Mouse (Mus musculus) embryonic fibroblast, embryonic 13.5 days (primary cell): ENCODE data around the gene Wasf2.

Experiments used
- CTCF ChIP-seq: IDR thresholded peaks from 2 replicates; pipeline ENCODE4 v1.5.1; 2011; ENCODE audit warnings: mild to moderate bottlenecking, control low read depth, low read length, moderate library complexity, borderline replicate concordance; ENCODE audit not compliant: insufficient read depth
- POLR2A ChIP-seq: IDR thresholded peaks from 2 replicates; pipeline ENCODE4 v1.6.1; 2011; ENCODE audit warnings: low read depth, mild to moderate bottlenecking, control low read depth, low read length, moderate library complexity

- no peak for TF ChIP-seq CTCF
- TF ChIP-seq POLR2A: no peak
Observed at GRCm38 (mm10) chr4:133199743-133200142, 69.4 kb downstream of the Wasf2 start.
